Mouse (Mus musculus): ENCODE measurements around the gene Ece2. TPM values are rescaled to one million over a fixed set of nuclear protein-coding genes. Genes with fewer than 3 reads are reported as not detected.
A peak's percentile ranks its signal among the peaks of the same experiment; 100 is the strongest.

Gene Ece2
- polyA plus RNA-seq, 1 experiment from 2014 or later, result 3.6 TPM

- WGBS, result 89% methylated on average over 5 of the region's 5 CpGs
- H3K4me3 ChIP-seq (ENCODE audit: low read length), result no peak overlapping the region
- H3K9ac ChIP-seq (replicated peaks; ENCODE audit: low read length), result no peak overlapping the region
- no peak for ATAC-seq (ENCODE audit: low FRiP score, low TSS enrichment)
- H3K27ac ChIP-seq (ENCODE audit: low read length), result no peak overlapping the region
- peaks cover 14% of the 10 kb centered on the region for H3K4me1 ChIP-seq (ENCODE audit: insufficient read depth, low read length)
- no peaks in the 10 kb centered on the region for H3K9me3 ChIP-seq (ENCODE audit: low read length)
- peaks cover 71% of the 10 kb centered on the region for H3K36me3 ChIP-seq (ENCODE audit: insufficient read depth, low read length)
- no peak overlapping the region for H3K4me2 ChIP-seq (replicated peaks; ENCODE audit: low read depth, low read length)
- H3K27me3 ChIP-seq (ENCODE audit: insufficient read depth, low read length), result no peaks in the 10 kb centered on the region
Measured at GRCm38 (mm10) chr16:20677380-20677779, 47.8 kb downstream of the Ece2 start.

- no peak overlapping the region for H3K9ac ChIP-seq (replicated peaks; ENCODE audit: low read length)
- peaks cover 78% of the 10 kb centered on the region for H3K36me3 ChIP-seq (ENCODE audit: insufficient read depth, low read length)
- no peaks in the 10 kb centered on the region for H3K27me3 ChIP-seq (ENCODE audit: insufficient read depth, low read length)
- H3K4me1 ChIP-seq (ENCODE audit: insufficient read depth, low read length), result peaks cover 14% of the 10 kb centered on the region
- ATAC-seq (ENCODE audit: low FRiP score, low TSS enrichment), result no peak
- H3K9me3 ChIP-seq (ENCODE audit: low read length), result no peaks in the 10 kb centered on the region
- H3K4me2 ChIP-seq (replicated peaks; ENCODE audit: low read depth, low read length), result no peak overlapping the region
- 84% methylated on average over 10 of the region's 10 CpGs for WGBS
- H3K4me3 ChIP-seq (ENCODE audit: low read length), result no peak overlapping the region
- no peak overlapping the region for H3K27ac ChIP-seq (ENCODE audit: low read length)
Measured at GRCm38 (mm10) chr16:20677974-20678675, 48.5 kb downstream of the Ece2 start.

GRCm38 (mm10) chr16:20690774-20691173 lies 61.1 kb downstream of the Ece2 start:
- 80% methylated on average over 3 of the region's 3 CpGs for WGBS
- Histone ChIP-seq H3K27ac (ENCODE audit: low read length) (no peak overlapping the region), H3K9ac (replicated peaks; ENCODE audit: low read length) (no peak overlapping the region), H3K36me3 (ENCODE audit: insufficient read depth, low read length) (peaks cover 59% of the 10 kb centered on the region), H3K27me3 (ENCODE audit: insufficient read depth, low read length) (no peaks in the 10 kb centered on the region), H3K4me2 (replicated peaks; ENCODE audit: low read depth, low read length) (no peak overlapping the region), H3K4me1 (ENCODE audit: insufficient read depth, low read length) (peaks cover 24% of the 10 kb centered on the region), H3K4me3 (ENCODE audit: low read length) (no peak overlapping the region), H3K9me3 (ENCODE audit: low read length) (no peaks in the 10 kb centered on the region)
- no peak for ATAC-seq (ENCODE audit: low FRiP score, low TSS enrichment)

GRCm38 (mm10) chr16:20691617-20692016 lies 62.0 kb downstream of the Ece2 start:
- H3K4me1 ChIP-seq (ENCODE audit: insufficient read depth, low read length), result peaks cover 31% of the 10 kb centered on the region
- peaks cover 50% of the 10 kb centered on the region for H3K36me3 ChIP-seq (ENCODE audit: insufficient read depth, low read length)
- no peak overlapping the region for H3K4me2 ChIP-seq (replicated peaks; ENCODE audit: low read depth, low read length)
- no peaks in the 10 kb centered on the region for H3K9me3 ChIP-seq (ENCODE audit: low read length)
- whole genome bisulfite sequencing, result 74% methylated on average over 1 of the region's 1 CpGs
- H3K27me3 ChIP-seq (ENCODE audit: insufficient read depth, low read length), result no peaks in the 10 kb centered on the region
- H3K27ac ChIP-seq (ENCODE audit: low read length), result no peak overlapping the region
- no peak overlapping the region for H3K4me3 ChIP-seq (ENCODE audit: low read length)
- no peak for ATAC-seq (ENCODE audit: low FRiP score, low TSS enrichment)
- no peak overlapping the region for H3K9ac ChIP-seq (replicated peaks; ENCODE audit: low read length)

- ATAC-seq (ENCODE audit: low FRiP score, low TSS enrichment), result no peak; the same call in 1 of the 2 replicates
- Histone ChIP-seq H3K36me3 (ENCODE audit: insufficient read depth, low read length) (peaks cover 42% of the 10 kb centered on the region), H3K9ac (replicated peaks; ENCODE audit: low read length) (no peak overlapping the region), H3K9me3 (ENCODE audit: low read length) (no peaks in the 10 kb centered on the region), H3K27me3 (ENCODE audit: insufficient read depth, low read length) (no peaks in the 10 kb centered on the region), H3K27ac (ENCODE audit: low read length) (no peak overlapping the region), H3K4me2 (replicated peaks; ENCODE audit: low read depth, low read length) (peak overlapping the region; percentile 93), H3K4me3 (ENCODE audit: low read length) (no peak overlapping the region), H3K4me1 (ENCODE audit: insufficient read depth, low read length) (peaks cover 31% of the 10 kb centered on the region)
- 41% methylated on average over 16 of the region's 16 CpGs for WGBS
Measured at GRCm38 (mm10) chr16:20692241-20692965, 62.8 kb downstream of the Ece2 start.

GRCm38 (mm10) chr16:20693111-20693701 lies 63.6 kb downstream of the Ece2 start, which contains the start of gene Fam131a:
Gene Fam131a, plus strand, starts transcription at chr16:20693241.
- Histone ChIP-seq H3K27ac (ENCODE audit: low read length) (peak within 1 kb of the TSS; percentile 88), H3K4me2 (replicated peaks; ENCODE audit: low read depth, low read length) (peak within 1 kb of the TSS; percentile 93), H3K4me3 (ENCODE audit: low read length) (peak within 1 kb of the TSS; percentile 73), H3K9ac (replicated peaks; ENCODE audit: low read length) (peak within 1 kb of the TSS; percentile 79), H3K27me3 (ENCODE audit: insufficient read depth, low read length) (no peaks in the 10 kb centered on the region), H3K36me3 (ENCODE audit: insufficient read depth, low read length) (peaks cover 36% of the 10 kb centered on the region), H3K9me3 (ENCODE audit: low read length) (no peaks in the 10 kb centered on the region), H3K4me1 (ENCODE audit: insufficient read depth, low read length) (peaks cover 31% of the 10 kb centered on the region)
- peak; percentile 95 for ATAC-seq (ENCODE audit: low FRiP score, low TSS enrichment)
- WGBS, result under 1% methylated on average over 36 of the region's 37 CpGs

- Histone ChIP-seq H3K4me3 (ENCODE audit: low read length) (peak overlapping the region; percentile 9; the same call in 1 of the 2 replicates), H3K4me2 (replicated peaks; ENCODE audit: low read depth, low read length) (peak overlapping the region; percentile 59), H3K9me3 (ENCODE audit: low read length) (no peaks in the 10 kb centered on the region), H3K36me3 (ENCODE audit: insufficient read depth, low read length) (peaks cover 20% of the 10 kb centered on the region), H3K27ac (ENCODE audit: low read length) (0 out of 2 replicates have a peak overlapping the region, but pooled peaks have one; percentile 8), H3K4me1 (ENCODE audit: insufficient read depth, low read length) (peaks cover 31% of the 10 kb centered on the region), H3K9ac (replicated peaks; ENCODE audit: low read length) (no peak overlapping the region), H3K27me3 (ENCODE audit: insufficient read depth, low read length) (no peaks in the 10 kb centered on the region)
- WGBS, result 78% methylated on average over 8 of the region's 8 CpGs
- ATAC-seq (ENCODE audit: low FRiP score, low TSS enrichment), result no peak
Measured at GRCm38 (mm10) chr16:20694781-20695180, 65.2 kb downstream of the Ece2 start.

GRCm38 (mm10) chr16:20695622-20696323 lies 66.1 kb downstream of the Ece2 start:
- peak; percentile 66 for ATAC-seq (ENCODE audit: low FRiP score, low TSS enrichment)
- Histone ChIP-seq H3K27ac (ENCODE audit: low read length) (no peak overlapping the region), H3K4me1 (ENCODE audit: insufficient read depth, low read length) (peaks cover 31% of the 10 kb centered on the region), H3K9me3 (ENCODE audit: low read length) (no peaks in the 10 kb centered on the region), H3K27me3 (ENCODE audit: insufficient read depth, low read length) (no peaks in the 10 kb centered on the region), H3K36me3 (ENCODE audit: insufficient read depth, low read length) (peaks cover 12% of the 10 kb centered on the region; the same call in 1 of the 2 replicates), H3K9ac (replicated peaks; ENCODE audit: low read length) (peak overlapping the region; percentile 47), H3K4me2 (replicated peaks; ENCODE audit: low read depth, low read length) (peak overlapping the region; percentile 59), H3K4me3 (ENCODE audit: low read length) (peak overlapping the region; percentile 40)
- 2% methylated on average over 46 of the region's 46 CpGs for WGBS

Data from kidney, embryonic 16.5 days (tissue).